Mouse (Mus musculus) hindbrain, embryonic 12.5 days (tissue): Measurements from ENCODE around the gene Vmn2r36. TPM values are rescaled to one million over a fixed set of nuclear protein-coding genes. Genes with fewer than 3 reads are reported as not detected.
"Not testable (repeated sequence)": the region's sequence is repeated elsewhere in the genome, so short reads cannot be mapped to it uniquely, and the experiment has no call there.

Experiments used
- ATAC-seq: fragments of 200-750 bp; cut with Nextera tagmentation; 2 replicates; pipeline ENCODE4 v1.8.0; 2017; ENCODE audit warnings: moderate TSS enrichment; ENCODE audit not compliant: low FRiP score
- H3K27ac ChIP-seq: fragments of 300-500 bp; sonication (generic); 2 replicates; pipeline ENCODE4 v1.5.1; 2016; ENCODE audit warnings: mild to moderate bottlenecking
- H3K27me3 ChIP-seq: fragments of 300-500 bp; sonication (generic); 2 replicates; pipeline ENCODE4 v1.6.1; 2016; ENCODE audit warnings: mild to moderate bottlenecking
- H3K36me3 ChIP-seq: fragments of 300-500 bp; sonication (generic); 2 replicates; pipeline ENCODE4 v1.6.1; 2016; ENCODE audit warnings: mild to moderate bottlenecking
- H3K4me1 ChIP-seq: fragments of 300-500 bp; sonication (generic); 2 replicates; pipeline ENCODE4 v1.6.1; 2016
- H3K4me2 ChIP-seq: fragments of 300-500 bp; sonication (generic); replicated peaks from 2 replicates; pipeline ENCODE4 v1.6.1; 2016; ENCODE audit warnings: mild to moderate bottlenecking
- H3K4me3 ChIP-seq: fragments of 300-500 bp; sonication (generic); 2 replicates; pipeline ENCODE4 v1.5.1; 2016; ENCODE audit warnings: mild to moderate bottlenecking
- H3K9ac ChIP-seq: fragments of 300-500 bp; sonication (generic); 2 replicates; pipeline ENCODE4 v1.6.1; 2016; ENCODE audit warnings: mild to moderate bottlenecking, moderate library complexity
- H3K9me3 ChIP-seq: fragments of 300-500 bp; sonication (generic); replicated peaks from 2 replicates; pipeline ENCODE4 v1.6.1; 2016; ENCODE audit warnings: mild to moderate bottlenecking
- WGBS: fragments of 180-500 bp; shearing (Covaris S2); methylation state at CpG from one replicate; pipeline ENCODE4 v1.1.7; 2016; 5-methylcytosine and 5-hydroxymethylcytosine counted together
- polyA plus RNA-seq: library from polyadenylated mRNA; unstranded; fragments of >200 nt; fragmentation: Nextera tagmentation; extraction: Ambion mirVana; gene quantifications from 2 replicates; pipeline ENCODE4 v1.2.1, GENCODE M21; 2016

Vmn2r36 gene
- not detected in 2 replicates for polyA plus RNA-seq

GRCm38 (mm10) chr7:7902395-7902794 is at the start of gene Vmn2r36:
Gene Vmn2r36, minus strand, starts transcription at chr7:7902495.
- H3K4me2 ChIP-seq, H3K36me3 ChIP-seq, H3K4me1 ChIP-seq, ATAC-seq, H3K27ac ChIP-seq, H3K4me3 ChIP-seq, H3K27me3 ChIP-seq, H3K9ac ChIP-seq, H3K9me3 ChIP-seq: not testable (repeated sequence)
- no CpG with 5 or more reads among the region's 1 CpGs for WGBS

Other genes with a start within 250 kb of the Vmn2r36 start
- gene Vmn2r34, start 213.0 kb downstream of the Vmn2r36 start, polyA plus RNA-seq = not detected in 2 replicates
- gene Vmn2r35, start 82.6 kb downstream of the Vmn2r36 start, polyA plus RNA-seq = not detected in 2 replicates